ENCODE assay signal across 8 mouse cellular contexts in the genomic region with DNA sequence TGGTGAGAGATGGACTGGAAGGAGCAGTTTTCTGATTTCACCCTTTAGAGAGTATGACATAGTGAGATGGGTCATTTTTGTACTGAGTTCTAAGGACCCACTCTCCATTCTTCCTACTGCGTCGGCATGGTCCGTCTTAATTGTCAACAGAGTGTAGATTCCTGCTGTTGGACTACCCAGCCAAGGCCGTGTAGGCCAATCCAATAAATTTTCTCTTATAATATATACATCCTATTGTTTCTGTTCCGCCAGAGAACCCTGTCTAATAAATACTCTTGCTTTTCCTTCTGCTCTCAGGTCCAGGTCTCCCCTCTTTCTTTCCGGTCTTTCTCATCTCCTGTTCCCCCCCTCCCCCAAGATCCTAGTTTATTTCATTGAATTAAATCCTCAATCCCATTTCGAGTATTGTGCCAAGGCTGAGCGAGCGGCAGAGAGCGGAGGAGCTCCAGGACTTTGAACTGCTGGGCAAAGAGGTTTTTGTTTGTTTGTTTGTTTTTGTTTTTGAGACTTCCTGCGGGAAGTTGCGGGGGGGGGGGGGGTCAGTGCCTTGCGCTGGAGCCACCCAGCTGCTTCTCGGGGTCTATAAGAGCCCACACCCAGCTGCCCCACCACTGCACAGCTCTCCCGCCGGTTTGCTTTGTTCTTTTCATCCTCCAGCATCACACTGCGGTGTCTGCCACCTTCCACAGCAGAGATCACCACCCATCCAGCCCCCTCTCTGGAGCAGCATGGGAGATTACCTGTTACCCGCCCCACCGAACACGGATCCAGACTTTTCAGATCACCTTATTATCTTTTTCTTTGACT. TPM values are rescaled to one million over a fixed set of nuclear protein-coding genes. Genes with fewer than 3 reads are reported as not detected.
DNase-seq lines count a peak whose midpoint lies in the region; ATAC-seq and TF ChIP-seq lines count a peak whose summit lies in the region.

No protein-coding gene starts in this region.

- no peaks in the 10 kb centered on the region for H3K27me3 ChIP-seq in lung, embryonic 14.5 days (ENCODE audit: insufficient read depth, low read length)
- H3K27me3 ChIP-seq in hindbrain, embryonic 10.5 days (ENCODE audit: insufficient read depth, poor library complexity, severe bottlenecking), result peaks cover 18% of the 10 kb centered on the region; the same call in 1 of the 2 replicates

- H3K9me3 ChIP-seq in lung, embryonic 14.5 days (ENCODE audit: low read depth, low read length), result no peaks in the 10 kb centered on the region
- H3K9me3 ChIP-seq in hindbrain, embryonic 10.5 days, result no peaks in the 10 kb centered on the region

- ATAC-seq in lung, embryonic 14.5 days (ENCODE audit: insufficient read depth), result peak; percentile 87
- peak; percentile 69 for ATAC-seq in megakaryocyte-erythroid progenitor cell, adult 5-6 weeks (replicated peaks; ENCODE audit: low FRiP score, low TSS enrichment, poor library complexity, severe bottlenecking)

- TF ChIP-seq CTCF in lung, embryonic 14.5 days (IDR thresholded peaks at IDR 0.05; ENCODE audit: low read depth), result no peak

- H3K36me3 ChIP-seq in lung, embryonic 14.5 days (ENCODE audit: insufficient read depth), result no peaks in the 10 kb centered on the region
- no peaks in the 10 kb centered on the region for H3K36me3 ChIP-seq in hindbrain, embryonic 10.5 days

- H3K4me3 ChIP-seq in lung, embryonic 14.5 days (ENCODE audit: low read depth, low read length), result peak overlapping the region; percentile 57
- peak overlapping the region; percentile 70 for H3K4me3 ChIP-seq in hindbrain, embryonic 10.5 days

- peak; percentile 40 for DNase-seq in lung, embryonic 14.5 days
- DNase-seq in lung, postnatal 14 days, result no peak
- peak; percentile 77 for DNase-seq in embryo, embryonic 10 days (ENCODE audit: low spot score)
- no peak for DNase-seq in hindbrain, embryonic 10.5 days (ENCODE audit: low spot score)
- no peak for DNase-seq in urinary bladder, postnatal 36 days (ENCODE audit: low spot score in 2 of 2)
- no peak for DNase-seq in kidney, adult 11 months
- no peak for DNase-seq in layer of hippocampus, adult 9-11 months

- H3K27ac ChIP-seq in lung, embryonic 14.5 days (ENCODE audit: low read depth), result no peak overlapping the region
- peak overlapping the region; percentile 94 for H3K27ac ChIP-seq in hindbrain, embryonic 10.5 days

- 2% methylated on average over 19 of the region's 20 CpGs for WGBS in lung, embryonic 14.5 days
- WGBS in hindbrain, embryonic 10.5 days, result 2% methylated on average over 20 of the region's 20 CpGs

- H3K4me1 ChIP-seq in lung, embryonic 14.5 days (ENCODE audit: insufficient read depth), result no peaks in the 10 kb centered on the region
- peaks cover 12% of the 10 kb centered on the region for H3K4me1 ChIP-seq in hindbrain, embryonic 10.5 days (replicated peaks)

- peak overlapping the region; percentile 59 for H3K9ac ChIP-seq in lung, embryonic 14.5 days

- H3K4me2 ChIP-seq in lung, embryonic 14.5 days, result peak overlapping the region; percentile 72

RNA-seq across cellular contexts. Expression of a gene that starts 42.6 kb away (rescaled TPM):
- 158 and 173 TPM in 2 replicates for polyA plus RNA-seq in lung, embryonic 14.5 days (2014; fragmentation: Nextera tagmentation; extraction: Ambion mirVana)
- 157 and 163 TPM in 2 replicates for polyA plus RNA-seq in hindbrain, embryonic 10.5 days (2016; fragmentation: Nextera tagmentation; extraction: Ambion mirVana)
- total RNA-seq in megakaryocyte-erythroid progenitor cell, adult 5-6 weeks (2014; fragmentation: Nextera tagmentation), result 97.9 and 102 TPM in 2 replicates
- 159 and 225 TPM in 2 replicates for total RNA-seq in megakaryocyte-erythroid progenitor cell, adult 5-6 weeks (2017)

Comparison
In these comparisons a context has a peak if more than half of its experiments do, and no peak if none do; other contexts are left out.
1. DNase-seq: peak in lung, embryonic 14.5 days (single experiment) and embryo, embryonic 10 days (single experiment); none in lung, postnatal 14 days (single experiment), hindbrain, embryonic 10.5 days (single experiment), urinary bladder, postnatal 36 days (0 of 2), kidney, adult 11 months (single experiment) and layer of hippocampus, adult 9-11 months (single experiment).